Mouse (Mus musculus): ENCODE measurements around the gene Uck2. TPM values are rescaled to one million over a fixed set of nuclear protein-coding genes. Genes with fewer than 3 reads are reported as not detected.

Uck2 gene
- polyA plus RNA-seq, 1 experiment from 2014 or later = 80.7 TPM

DNA sequence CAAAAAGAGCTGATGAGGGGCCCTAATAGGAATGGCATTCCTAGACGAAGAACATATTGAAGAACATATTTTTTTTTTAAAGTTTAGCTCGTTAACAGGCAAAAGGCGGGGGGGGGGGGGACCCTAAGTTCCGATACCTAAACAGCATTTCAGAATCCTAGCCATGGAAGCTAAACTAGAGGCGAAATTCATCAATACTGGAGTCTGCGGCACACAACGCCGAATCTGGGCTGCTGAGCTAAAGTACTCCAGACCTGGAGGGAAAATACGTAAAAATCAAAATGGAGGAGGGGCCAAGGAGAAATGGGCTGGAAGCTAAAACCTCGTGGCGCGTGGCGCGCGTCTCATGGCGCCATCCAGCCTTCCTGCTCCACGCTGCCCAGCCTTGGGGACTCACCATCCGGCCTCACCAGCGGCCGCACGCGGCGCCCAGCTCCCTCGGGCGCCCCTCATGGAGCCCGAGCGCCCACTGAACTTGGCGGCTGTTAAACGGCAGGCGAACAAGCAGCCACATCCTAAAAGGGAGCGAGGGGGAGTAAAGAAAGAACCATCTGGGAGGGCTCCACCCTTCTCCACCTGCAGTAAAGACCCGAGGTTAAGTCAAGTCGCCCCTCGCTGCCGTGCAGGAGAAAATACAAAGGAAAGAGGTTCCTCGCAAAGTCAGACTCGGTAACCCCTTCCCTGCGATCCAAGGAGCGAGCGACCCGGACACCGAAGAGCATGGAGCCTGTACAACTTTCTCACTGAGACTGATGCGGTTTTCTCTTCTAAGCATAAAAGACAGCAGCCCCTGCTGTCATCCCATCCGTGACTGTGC, 1.5 kb downstream of the Uck2 start:
- H3K9me3 ChIP-seq = no peaks in the 10 kb centered on the region
- H3K4me3 ChIP-seq = peak overlapping the region; percentile 86
- peaks cover 4% of the 10 kb centered on the region; the same call in 1 of the 2 replicates for H3K36me3 ChIP-seq
- H3K27me3 ChIP-seq = peaks cover 5% of the 10 kb centered on the region; the same call in 1 of the 2 replicates
- no peak for ATAC-seq (ENCODE audit: insufficient number of reproducible peaks, insufficient read depth, low FRiP score, low TSS enrichment, low read depth)
- H3K27ac ChIP-seq = peak overlapping the region; percentile 93
- H3K4me2 ChIP-seq = peak overlapping the region; percentile 73
- peaks cover 28% of the 10 kb centered on the region for H3K4me1 ChIP-seq
- H3K9ac ChIP-seq = peak overlapping the region; percentile 87
- under 1% methylated on average over 44 of the region's 44 CpGs for WGBS

DNA sequence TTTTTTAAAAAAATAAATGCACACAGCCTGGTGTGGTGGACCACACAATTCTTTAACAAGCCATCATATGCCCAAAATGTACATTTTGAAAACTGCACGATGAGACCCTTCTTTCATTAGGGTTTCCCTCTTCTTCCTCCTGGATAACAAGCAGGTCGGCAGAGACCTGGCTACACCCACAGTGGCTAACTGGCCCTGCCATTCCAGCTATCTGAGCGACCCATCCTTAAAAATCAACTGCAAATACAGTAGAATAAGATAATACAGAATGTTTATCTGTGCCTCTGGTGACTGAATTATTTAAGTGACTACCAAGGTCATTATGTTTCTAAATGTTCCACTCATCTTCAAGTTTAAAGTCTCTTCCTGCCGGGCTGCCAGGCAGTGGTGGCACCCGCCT, 2.4 kb downstream of the Uck2 start:
- peak overlapping the region; percentile 87; the same call in 1 of the 2 replicates for H3K9ac ChIP-seq
- 52% methylated on average over 5 of the region's 5 CpGs for WGBS
- H3K4me2 ChIP-seq = peak overlapping the region; percentile 73
- H3K4me3 ChIP-seq = peak overlapping the region; percentile 86
- peaks cover 4% of the 10 kb centered on the region; the same call in 1 of the 2 replicates for H3K36me3 ChIP-seq
- H3K27me3 ChIP-seq = peaks cover 5% of the 10 kb centered on the region; the same call in 1 of the 2 replicates
- no peak for ATAC-seq (ENCODE audit: insufficient number of reproducible peaks, insufficient read depth, low FRiP score, low TSS enrichment, low read depth)
- H3K9me3 ChIP-seq = no peaks in the 10 kb centered on the region
- H3K27ac ChIP-seq = peak overlapping the region; percentile 93; the same call in 1 of the 2 replicates
- peaks cover 29% of the 10 kb centered on the region for H3K4me1 ChIP-seq

DNA sequence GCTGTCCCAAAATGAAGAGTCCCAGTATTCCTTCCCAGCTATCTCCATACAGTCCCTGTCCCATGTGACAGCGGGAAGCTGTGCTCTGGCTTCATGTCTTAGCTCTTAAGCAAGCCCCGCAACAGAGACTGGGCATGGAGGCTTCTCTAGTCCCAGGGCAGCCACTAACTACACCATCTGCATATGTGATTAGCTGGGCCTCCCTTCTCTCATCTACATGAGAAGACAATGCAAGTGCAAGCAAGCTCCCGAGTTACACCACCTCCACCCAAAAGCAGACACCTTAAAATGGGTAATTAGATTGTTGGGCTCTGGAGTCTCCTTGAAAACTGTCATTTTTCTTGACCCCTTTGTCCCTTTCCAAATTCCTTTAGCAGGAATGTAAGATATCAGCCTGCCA, 3.0 kb downstream of the Uck2 start:
- Histone ChIP-seq H3K9me3 (no peaks in the 10 kb centered on the region), H3K4me1 (peaks cover 29% of the 10 kb centered on the region), H3K27ac (no peak overlapping the region), H3K9ac (peak overlapping the region; percentile 87; the same call in 1 of the 2 replicates), H3K27me3 (peaks cover 3% of the 10 kb centered on the region; the same call in 1 of the 2 replicates), H3K36me3 (peaks cover 4% of the 10 kb centered on the region; the same call in 1 of the 2 replicates), H3K4me2 (no peak overlapping the region), H3K4me3 (no peak overlapping the region)
- ATAC-seq (ENCODE audit: insufficient number of reproducible peaks, insufficient read depth, low FRiP score, low TSS enrichment, low read depth) = no peak
- WGBS = 78% methylated on average over 3 of the region's 3 CpGs

DNA sequence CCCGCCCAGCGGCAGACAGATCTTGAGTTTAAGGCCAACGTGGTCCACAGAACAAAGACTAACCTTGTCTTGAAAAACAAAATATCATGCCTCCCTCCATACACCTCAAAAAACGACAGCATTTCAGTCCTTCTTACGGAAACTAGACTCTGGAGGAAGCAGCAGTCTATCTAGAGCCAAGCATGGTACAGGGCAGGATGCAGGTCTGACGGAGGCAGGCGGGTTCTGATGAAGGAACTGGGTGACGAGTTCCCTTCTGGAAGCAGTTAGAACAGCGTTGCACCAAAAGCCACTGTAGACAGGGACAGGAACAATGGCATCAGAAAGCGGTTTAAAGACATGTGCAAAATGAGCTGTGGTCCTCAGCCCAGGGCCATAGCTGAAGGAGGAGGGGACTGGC, 5.1 kb downstream of the Uck2 start:
- no peak overlapping the region for H3K9ac ChIP-seq
- H3K36me3 ChIP-seq = peaks cover 4% of the 10 kb centered on the region; the same call in 1 of the 2 replicates
- no peak overlapping the region for H3K4me2 ChIP-seq
- no peak for ATAC-seq (ENCODE audit: insufficient number of reproducible peaks, insufficient read depth, low FRiP score, low TSS enrichment, low read depth)
- H3K27ac ChIP-seq = no peak overlapping the region
- peaks cover 22% of the 10 kb centered on the region for H3K4me1 ChIP-seq
- no peak overlapping the region for H3K4me3 ChIP-seq
- WGBS = 82% methylated on average over 10 of the region's 10 CpGs
- no peaks in the 10 kb centered on the region for H3K27me3 ChIP-seq
- no peaks in the 10 kb centered on the region for H3K9me3 ChIP-seq

DNA sequence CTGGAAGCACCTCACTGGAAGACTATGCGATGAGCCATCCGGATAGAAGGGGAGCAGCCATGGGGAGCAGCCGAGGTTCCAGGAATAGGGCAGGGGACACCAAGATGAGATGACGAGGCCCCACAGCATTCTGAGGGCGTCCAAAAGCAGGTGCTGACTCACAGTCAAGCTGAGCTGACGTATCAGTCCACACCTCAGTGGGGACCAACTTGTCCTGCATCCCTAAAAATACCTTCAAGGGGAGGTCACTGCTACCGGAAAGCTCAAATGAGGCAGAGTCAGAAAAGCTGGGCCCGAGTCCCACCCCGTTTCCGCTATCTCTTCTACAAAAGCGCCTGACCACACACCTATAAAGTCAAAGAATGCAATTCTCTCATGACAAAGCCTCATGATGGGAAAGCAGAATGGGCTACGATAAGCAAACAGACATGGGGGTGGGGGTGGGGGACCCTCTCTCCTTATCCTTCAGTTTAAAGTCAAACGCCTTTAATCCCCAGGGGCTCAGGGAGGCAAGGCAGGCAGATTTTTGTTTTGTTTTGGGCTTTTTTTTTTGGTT, 5.9 kb downstream of the Uck2 start:
- no peak overlapping the region for H3K9ac ChIP-seq
- no peak overlapping the region for H3K4me2 ChIP-seq
- H3K9me3 ChIP-seq = no peaks in the 10 kb centered on the region
- no peak for ATAC-seq (ENCODE audit: insufficient number of reproducible peaks, insufficient read depth, low FRiP score, low TSS enrichment, low read depth)
- no peak overlapping the region for H3K4me3 ChIP-seq
- no peaks in the 10 kb centered on the region for H3K27me3 ChIP-seq
- H3K4me1 ChIP-seq = peaks cover 22% of the 10 kb centered on the region
- peaks cover 4% of the 10 kb centered on the region; the same call in 1 of the 2 replicates for H3K36me3 ChIP-seq
- no peak overlapping the region; the same call in 1 of the 2 replicates for H3K27ac ChIP-seq
- WGBS = 82% methylated on average over 13 of the region's 13 CpGs

DNA sequence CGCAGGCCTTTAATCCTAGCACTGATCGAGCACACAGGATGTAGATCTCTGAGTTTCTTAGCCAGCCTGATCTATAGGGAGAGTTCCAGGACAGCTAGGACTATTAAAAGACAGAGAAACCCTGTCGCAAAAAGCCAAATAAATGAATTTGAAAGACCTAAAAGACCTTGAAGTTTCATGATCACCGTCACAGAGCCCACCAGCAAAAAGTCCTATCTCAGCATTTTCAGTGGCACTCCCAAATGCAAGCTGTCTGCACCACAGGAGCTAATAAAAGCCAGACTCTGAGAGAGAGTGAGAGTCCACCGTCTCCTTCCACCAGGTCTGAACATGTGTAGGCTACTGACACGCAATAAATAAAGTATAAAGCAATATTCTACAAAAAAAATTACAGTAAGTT, 6.7 kb downstream of the Uck2 start:
- H3K36me3 ChIP-seq = peaks cover 4% of the 10 kb centered on the region; the same call in 1 of the 2 replicates
- 60% methylated on average over 6 of the region's 6 CpGs for WGBS
- no peak for ATAC-seq (ENCODE audit: insufficient number of reproducible peaks, insufficient read depth, low FRiP score, low TSS enrichment, low read depth)

DNA sequence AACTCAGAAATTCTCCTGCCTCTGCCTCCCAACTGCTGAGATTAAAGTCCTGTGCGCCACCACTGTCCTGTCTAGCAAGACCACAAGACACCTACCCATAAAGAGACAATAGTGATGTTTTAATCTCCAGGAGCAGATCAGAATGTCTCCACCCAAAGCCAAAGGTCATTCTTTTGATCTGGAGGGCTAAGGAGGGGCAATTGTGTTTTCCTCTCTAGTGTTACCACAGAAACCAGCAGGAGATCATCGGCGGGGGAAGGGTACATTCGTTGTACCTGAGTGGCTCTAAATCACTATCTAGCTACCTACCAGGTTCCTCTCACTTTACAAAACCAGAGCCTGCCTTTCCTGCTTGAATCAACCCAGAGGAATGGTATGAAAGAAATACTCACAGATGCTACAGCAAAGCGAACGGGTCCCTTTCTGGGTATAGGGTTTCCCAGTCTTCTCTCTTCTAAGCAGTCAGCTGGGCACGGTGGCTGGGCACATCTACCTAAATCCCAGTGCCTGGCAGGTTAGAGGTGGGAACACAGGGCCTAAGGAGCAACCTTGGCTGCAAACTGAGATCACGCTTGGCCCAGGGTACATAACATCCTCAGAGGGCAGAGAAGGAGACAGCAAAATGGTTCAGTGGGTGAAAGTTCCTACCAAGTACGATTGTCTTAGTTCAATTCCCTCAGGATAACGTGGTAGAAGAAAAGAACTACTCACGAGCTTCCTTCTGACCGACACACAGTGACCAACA, 10.3 kb downstream of the Uck2 start:
- Histone ChIP-seq H3K9ac (no peak overlapping the region), H3K4me2 (no peak overlapping the region), H3K27me3 (no peaks in the 10 kb centered on the region), H3K4me1 (peaks cover 41% of the 10 kb centered on the region), H3K36me3 (peaks cover 4% of the 10 kb centered on the region; the same call in 1 of the 2 replicates), H3K9me3 (no peaks in the 10 kb centered on the region), H3K27ac (no peak overlapping the region), H3K4me3 (no peak overlapping the region)
- ATAC-seq (ENCODE audit: insufficient number of reproducible peaks, insufficient read depth, low FRiP score, low TSS enrichment, low read depth) = no peak
- WGBS = 83% methylated on average over 12 of the region's 12 CpGs

More for the DNA sequence above, 6.7 kb downstream of the Uck2 start:
- no peak overlapping the region for H3K4me2 ChIP-seq
- peaks cover 30% of the 10 kb centered on the region for H3K4me1 ChIP-seq
- H3K9ac ChIP-seq = no peak overlapping the region
- H3K27ac ChIP-seq = no peak overlapping the region
- no peaks in the 10 kb centered on the region for H3K27me3 ChIP-seq
- H3K9me3 ChIP-seq = no peaks in the 10 kb centered on the region
- H3K4me3 ChIP-seq = no peak overlapping the region

DNA sequence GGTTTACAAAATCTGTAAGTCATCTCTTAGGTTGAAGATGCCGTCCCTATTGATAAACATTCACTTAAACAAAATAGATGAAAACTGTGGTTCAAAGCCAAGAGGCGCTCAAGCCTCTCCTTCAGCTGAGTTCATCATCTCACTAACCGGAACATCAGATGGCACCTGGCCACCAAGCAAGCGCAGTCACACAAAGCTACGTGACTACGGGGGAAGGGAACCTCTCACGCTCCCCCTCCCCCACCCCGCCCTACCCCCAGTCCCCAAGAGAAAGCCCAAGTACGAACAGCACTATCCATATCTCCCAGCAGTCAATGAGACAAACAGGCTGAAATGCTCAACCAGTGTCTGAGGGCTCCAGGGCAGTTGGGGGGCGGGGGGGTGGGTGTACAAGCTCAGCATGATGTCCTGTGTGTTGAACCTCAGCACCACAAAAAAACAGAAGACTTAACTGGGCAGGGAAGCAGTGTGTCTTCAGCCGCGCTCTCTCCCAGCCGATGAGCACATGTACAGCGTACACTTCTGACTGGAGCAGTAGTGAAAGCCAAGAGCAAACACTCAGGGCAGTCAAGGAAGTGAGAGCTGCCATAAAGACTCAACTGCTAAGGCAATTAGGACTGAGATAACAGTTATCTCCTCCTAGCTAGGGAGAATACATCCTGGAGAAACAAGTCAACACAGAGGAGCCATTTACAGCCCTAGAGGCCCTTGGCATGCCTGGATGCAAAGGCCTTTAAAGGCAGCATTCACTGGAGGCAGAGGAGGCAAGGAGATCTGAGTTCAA, 11.5 kb downstream of the Uck2 start:
- Histone ChIP-seq H3K4me2 (no peak overlapping the region), H3K4me1 (peaks cover 47% of the 10 kb centered on the region), H3K4me3 (no peak overlapping the region), H3K27ac (no peak overlapping the region), H3K36me3 (no peaks in the 10 kb centered on the region), H3K27me3 (no peaks in the 10 kb centered on the region), H3K9ac (no peak overlapping the region), H3K9me3 (no peaks in the 10 kb centered on the region)
- no peak for ATAC-seq (ENCODE audit: insufficient number of reproducible peaks, insufficient read depth, low FRiP score, low TSS enrichment, low read depth)
- 72% methylated on average over 14 of the region's 14 CpGs for WGBS

DNA sequence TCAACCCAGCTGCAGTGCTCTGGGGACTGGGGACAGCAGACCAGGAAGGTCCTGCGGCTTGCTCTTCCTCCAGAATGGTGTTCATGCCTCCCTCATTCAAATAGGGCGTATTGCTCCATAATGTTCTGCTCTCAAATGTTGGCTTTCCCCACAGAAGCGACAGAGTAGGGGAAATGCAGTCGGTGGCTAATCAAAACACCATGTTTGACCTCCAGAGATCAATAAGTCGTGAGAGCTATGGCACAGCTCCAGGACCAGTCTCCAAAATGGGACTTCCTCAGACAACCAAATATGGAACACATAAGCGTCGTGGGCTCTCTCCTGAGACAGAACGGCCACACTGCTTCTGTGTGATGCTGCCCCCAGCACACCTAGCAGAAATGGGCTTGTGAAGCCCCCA, 13.3 kb downstream of the Uck2 start:
- no peak overlapping the region for H3K9ac ChIP-seq
- H3K27me3 ChIP-seq = no peaks in the 10 kb centered on the region
- H3K27ac ChIP-seq = no peak overlapping the region
- H3K36me3 ChIP-seq = no peaks in the 10 kb centered on the region
- ATAC-seq (ENCODE audit: insufficient number of reproducible peaks, insufficient read depth, low FRiP score, low TSS enrichment, low read depth) = no peak
- 25% methylated on average over 8 of the region's 8 CpGs for WGBS
- peaks cover 50% of the 10 kb centered on the region for H3K4me1 ChIP-seq
- no peaks in the 10 kb centered on the region for H3K9me3 ChIP-seq
- no peak overlapping the region for H3K4me2 ChIP-seq
- no peak overlapping the region for H3K4me3 ChIP-seq

DNA sequence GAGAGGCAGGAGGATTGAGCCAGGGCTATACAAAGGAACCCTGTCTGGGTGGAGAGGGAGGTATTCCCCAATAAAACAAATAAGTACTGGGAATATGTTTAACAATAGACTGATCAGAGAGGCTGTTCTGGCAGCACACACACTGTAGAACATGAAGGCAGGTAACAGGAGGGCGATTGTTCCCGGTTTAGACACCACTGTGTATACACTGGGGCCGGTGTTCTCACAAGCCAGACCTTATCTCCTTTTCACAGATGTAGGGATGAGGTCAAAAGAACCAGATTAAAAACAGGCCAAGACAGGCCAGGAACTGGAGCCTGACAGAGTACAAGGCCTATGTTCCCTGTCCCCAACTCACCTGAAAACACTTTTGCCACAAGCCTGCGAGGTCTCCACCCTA, 13.8 kb downstream of the Uck2 start:
- no peak for ATAC-seq (ENCODE audit: insufficient number of reproducible peaks, insufficient read depth, low FRiP score, low TSS enrichment, low read depth)
- Histone ChIP-seq H3K9ac (no peak overlapping the region), H3K36me3 (no peaks in the 10 kb centered on the region), H3K4me1 (peaks cover 50% of the 10 kb centered on the region), H3K4me3 (no peak overlapping the region), H3K4me2 (peak overlapping the region; percentile 49), H3K27me3 (no peaks in the 10 kb centered on the region), H3K27ac (peak overlapping the region; percentile 88), H3K9me3 (no peaks in the 10 kb centered on the region)
- 40% methylated on average over 4 of the region's 4 CpGs for WGBS
